Mouse (Mus musculus) embryonic facial prominence, embryonic 11.5 days (tissue): Measurements from ENCODE around the gene Cyp2w1. TPM values are rescaled to one million over a fixed set of nuclear protein-coding genes. Genes with fewer than 3 reads are reported as not detected.
A peak's percentile ranks its signal among the peaks of the same experiment; 100 is the strongest.

ENCODE experiments used
- ATAC-seq: fragments of 200-750 bp; cut with Nextera tagmentation; replicated peaks from 2 replicates; pipeline ENCODE4 v1.8.0; 2017; ENCODE audit warnings: low read depth; ENCODE audit not compliant: insufficient number of reproducible peaks, low FRiP score, low TSS enrichment
- DNase-seq: peaks from one replicate; pipeline ENCODE4 v3.0.0-alpha.2; 2015; ENCODE audit warnings: low spot score
- H3K27ac ChIP-seq: fragments of 300-500 bp; sonication (generic); replicated peaks from 2 replicates; pipeline ENCODE4 v1.5.1; 2014; ENCODE audit warnings: mild to moderate bottlenecking, low read depth, low read length, control low read depth
- H3K27me3 ChIP-seq: fragments of 300-500 bp; sonication (generic); 2 replicates; pipeline ENCODE4 v1.6.1; 2014; ENCODE audit warnings: mild to moderate bottlenecking, low read length, moderate library complexity, mixed read lengths; ENCODE audit not compliant: control insufficient read depth, insufficient read depth
- H3K36me3 ChIP-seq: fragments of 300-500 bp; sonication (generic); replicated peaks from 2 replicates; pipeline ENCODE4 v1.6.1; 2014; ENCODE audit warnings: low read depth, mild to moderate bottlenecking, low read length, moderate library complexity, mixed read lengths; ENCODE audit not compliant: control insufficient read depth, insufficient read depth
- H3K4me1 ChIP-seq: fragments of 300-500 bp; sonication (generic); 2 replicates; pipeline ENCODE4 v1.6.1; 2014; ENCODE audit warnings: low read length, mixed read lengths; ENCODE audit not compliant: control insufficient read depth, insufficient read depth
- H3K4me2 ChIP-seq: fragments of 300-500 bp; sonication (generic); 2 replicates; pipeline ENCODE4 v1.6.1; 2014; ENCODE audit warnings: low read depth, mild to moderate bottlenecking, control low read depth, low read length, moderate library complexity
- H3K4me3 ChIP-seq: fragments of 300-500 bp; sonication (generic); 2 replicates; pipeline ENCODE4 v1.5.1; 2014; ENCODE audit warnings: low read depth, low read length, control low read depth
- H3K9ac ChIP-seq: fragments of 300-500 bp; sonication (generic); replicated peaks from 2 replicates; pipeline ENCODE4 v1.6.1; 2014; ENCODE audit warnings: mild to moderate bottlenecking, control low read depth, low read length
- H3K9me3 ChIP-seq: fragments of 300-500 bp; sonication (generic); replicated peaks from 2 replicates; pipeline ENCODE4 v1.6.1; 2016; ENCODE audit warnings: mild to moderate bottlenecking, low read length, inconsistent platforms, mixed read lengths; ENCODE audit not compliant: control insufficient read depth
- WGBS: fragments of 180-500 bp; shearing (Covaris S2); extraction: QIAGEN DNeasy Blood & Tissue Kit; methylation state at CpG from one replicate; pipeline ENCODE4 v1.1.7; 2014; 5-methylcytosine and 5-hydroxymethylcytosine counted together
- polyA plus RNA-seq: library from polyadenylated mRNA; unstranded; fragments of >200 nt; fragmentation: Nextera tagmentation; extraction: Ambion mirVana; gene quantifications from 2 replicates; pipeline ENCODE4 v1.2.1, GENCODE M21; 2014

Cyp2w1 gene
- polyA plus RNA-seq, 1 experiment from 2014 or later: 0.41 TPM

GRCm38 (mm10) chr5:139363858-139364257, 11.4 kb downstream of the Cyp2w1 start:
- no peaks in the 10 kb centered on the region for H3K27me3 ChIP-seq

GRCm38 (mm10) chr5:139364260-139364910, 12.0 kb downstream of the Cyp2w1 start:
- Histone ChIP-seq H3K9me3 (no peaks in the 10 kb centered on the region), H3K4me3 (no peak overlapping the region), H3K36me3 (no peaks in the 10 kb centered on the region), H3K4me1 (peaks cover 8% of the 10 kb centered on the region), H3K4me2 (no peak overlapping the region; the same call in 1 of the 2 replicates), H3K27me3 (no peaks in the 10 kb centered on the region), H3K9ac (no peak overlapping the region), H3K27ac (no peak overlapping the region)
- WGBS: 20% methylated on average over 12 of the region's 12 CpGs
- peak; percentile 92 for DNase-seq
- peak; percentile 34; the same call in 1 of the 2 replicates for ATAC-seq

More at GRCm38 (mm10) chr5:139363858-139364257, 11.4 kb downstream of the Cyp2w1 start:
- Histone ChIP-seq H3K4me3 (no peak overlapping the region), H3K4me2 (no peak overlapping the region), H3K36me3 (no peaks in the 10 kb centered on the region), H3K9ac (no peak overlapping the region), H3K27ac (no peak overlapping the region), H3K9me3 (no peaks in the 10 kb centered on the region), H3K4me1 (peaks cover 8% of the 10 kb centered on the region)
- no peak for DNase-seq
- WGBS: 64% methylated on average over 7 of the region's 7 CpGs
- no peak for ATAC-seq

GRCm38 (mm10) chr5:139364911-139365571, 12.6 kb downstream of the Cyp2w1 start:
- Histone ChIP-seq H3K27me3 (no peaks in the 10 kb centered on the region), H3K9ac (0 out of 2 replicates have a peak overlapping the region, but pooled peaks have one; percentile 15), H3K4me3 (no peak overlapping the region), H3K4me2 (no peak overlapping the region; the same call in 1 of the 2 replicates), H3K4me1 (peaks cover 8% of the 10 kb centered on the region), H3K36me3 (no peaks in the 10 kb centered on the region), H3K27ac (no peak overlapping the region), H3K9me3 (no peaks in the 10 kb centered on the region)
- 31% methylated on average over 5 of the region's 5 CpGs for WGBS
- no peak for DNase-seq
- ATAC-seq: peak; percentile 11; the same call in 1 of the 2 replicates

- Histone ChIP-seq H3K9me3 (no peaks in the 10 kb centered on the region), H3K27ac (no peak overlapping the region), H3K36me3 (no peaks in the 10 kb centered on the region), H3K4me3 (no peak overlapping the region), H3K4me1 (peaks cover 8% of the 10 kb centered on the region), H3K9ac (no peak overlapping the region), H3K4me2 (no peak overlapping the region), H3K27me3 (no peaks in the 10 kb centered on the region)
- ATAC-seq: no peak
- DNase-seq: no peak
- 81% methylated on average over 1 of the region's 1 CpGs for WGBS
Measured at GRCm38 (mm10) chr5:139365827-139366226, 13.4 kb downstream of the Cyp2w1 start.

GRCm38 (mm10) chr5:139366484-139366883, 14.1 kb downstream of the Cyp2w1 start:
- no peak overlapping the region for H3K4me3 ChIP-seq
- WGBS: 71% methylated on average over 11 of the region's 11 CpGs
- no peaks in the 10 kb centered on the region for H3K27me3 ChIP-seq
- no peak overlapping the region for H3K9ac ChIP-seq
- H3K27ac ChIP-seq: no peak overlapping the region
- no peaks in the 10 kb centered on the region for H3K9me3 ChIP-seq
- no peak overlapping the region for H3K4me2 ChIP-seq
- no peak for DNase-seq
- no peaks in the 10 kb centered on the region for H3K36me3 ChIP-seq
- no peak for ATAC-seq
- peaks cover 8% of the 10 kb centered on the region for H3K4me1 ChIP-seq

GRCm38 (mm10) chr5:139367884-139368458, 15.6 kb downstream of the Cyp2w1 start:
- Histone ChIP-seq H3K9ac (no peak overlapping the region), H3K27me3 (no peaks in the 10 kb centered on the region), H3K4me1 (peaks cover 8% of the 10 kb centered on the region), H3K27ac (no peak overlapping the region), H3K4me2 (no peak overlapping the region), H3K4me3 (no peak overlapping the region), H3K9me3 (no peaks in the 10 kb centered on the region), H3K36me3 (no peaks in the 10 kb centered on the region)
- WGBS: 91% methylated on average over 4 of the region's 4 CpGs
- ATAC-seq: no peak
- no peak for DNase-seq

- H3K4me3 ChIP-seq: no peak overlapping the region
- 84% methylated on average over 11 of the region's 11 CpGs for WGBS
- H3K36me3 ChIP-seq: no peaks in the 10 kb centered on the region
- DNase-seq (no peak), ATAC-seq (no peak)
- no peaks in the 10 kb centered on the region for H3K27me3 ChIP-seq
- no peak overlapping the region for H3K27ac ChIP-seq
- no peaks in the 10 kb centered on the region for H3K9me3 ChIP-seq
- H3K4me1 ChIP-seq: peaks cover 8% of the 10 kb centered on the region
- no peak overlapping the region for H3K9ac ChIP-seq
- H3K4me2 ChIP-seq: no peak overlapping the region
Measured at GRCm38 (mm10) chr5:139368638-139369320, 16.4 kb downstream of the Cyp2w1 start.
